ENCODE assay signal across 16 mouse cellular contexts in the genomic region with DNA sequence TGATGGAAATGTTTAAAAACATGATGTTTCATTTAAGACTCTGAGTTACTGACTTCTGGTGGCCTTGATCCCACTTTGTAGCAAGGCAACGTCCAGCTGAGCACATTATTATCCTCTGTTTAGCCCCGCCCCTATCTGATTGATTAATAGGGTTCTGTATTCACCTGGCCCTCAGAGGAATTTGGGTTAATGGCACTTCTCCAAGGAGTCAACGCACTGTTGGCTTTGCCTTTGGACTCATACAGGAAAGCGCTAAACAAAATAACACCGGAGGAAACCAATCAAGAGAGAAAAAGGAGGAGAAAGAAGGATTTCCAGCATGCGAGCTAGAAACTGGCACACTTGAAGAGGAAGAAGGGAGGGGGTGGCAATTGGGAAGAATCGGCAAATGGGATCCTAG.
DNase-seq lines count a peak whose midpoint lies in the region; TF ChIP-seq lines count a peak whose summit lies in the region.
"Had no signal": no experiment of that assay in that cellular context is flagged by ENCODE, and none has a peak within 500 bp of the region (broad histone marks: within the 10 kb centered on the region; RNA-seq: fewer than 3 reads in every experiment).

No protein-coding gene starts in this region.

- TF ChIP-seq EP300 in heart, adult 2 months (IDR thresholded peaks at IDR 0.05; ENCODE audit: insufficient read depth, low read depth, low read length), result no peak

- no peaks in the 10 kb centered on the region for H3K4me1 ChIP-seq in heart, adult 2 months (ENCODE audit: control insufficient read depth, insufficient read depth, low read length)
- H3K4me1 ChIP-seq: embryonic facial prominence, embryonic 13.5 days; embryonic facial prominence, embryonic 15.5 days; forebrain, embryonic 12.5 days had no signal

- H3K4me3 ChIP-seq in heart, adult 2 months, result no peak overlapping the region
- H3K4me3 ChIP-seq: embryonic facial prominence, embryonic 13.5 days; embryonic facial prominence, embryonic 15.5 days; erythroblast, embryonic 14.5 days; forebrain, embryonic 12.5 days had no signal

- no peak for TF ChIP-seq POLR2A in heart, adult 2 months (IDR thresholded peaks at IDR 0.05; ENCODE audit: insufficient read depth, low read depth, low read length)

- WGBS in heart, adult 2 months, result 84% methylated on average over 7 of the region's 7 CpGs

- peak; percentile 37 for DNase-seq in heart, adult 11 months
- DNase-seq in heart, adult 2 months, result no peak
- peak; percentile 31 for DNase-seq in kidney, adult 9 months
- no peak for DNase-seq in kidney, postnatal 10 days
- DNase-seq: adrenal gland, adult 2 months; adrenal gland, postnatal 10 days; adrenal gland, postnatal 25 days; cerebellum, adult 11 months; cerebellum, adult 18-20 months; cerebellum, adult 8-10 months; cerebellum, adult 9-11 months; cerebellum, postnatal 36 days had no signal

- no peak overlapping the region for H3K9ac ChIP-seq in heart, adult 2 months (ENCODE audit: low read depth, low read length)
- H3K9ac ChIP-seq: embryonic facial prominence, embryonic 13.5 days; embryonic facial prominence, embryonic 15.5 days; forebrain, embryonic 12.5 days had no signal

- no peaks in the 10 kb centered on the region for H3K36me3 ChIP-seq in heart, adult 2 months (ENCODE audit: control insufficient read depth, insufficient read depth, low read length)
- H3K36me3 ChIP-seq: embryonic facial prominence, embryonic 13.5 days; embryonic facial prominence, embryonic 15.5 days; forebrain, embryonic 12.5 days had no signal

- no peak for TF ChIP-seq CTCF in heart, adult 2 months (IDR thresholded peaks at IDR 0.05)

- intact Hi-C loops in heart, adult 2 months (cut with DNase I), result no loop called here

- H3K27ac ChIP-seq in heart, adult 2 months, result no peak overlapping the region
- H3K27ac ChIP-seq: embryonic facial prominence, embryonic 13.5 days; embryonic facial prominence, embryonic 15.5 days; forebrain, embryonic 12.5 days had no signal

- no peaks in the 10 kb centered on the region for H3K79me2 ChIP-seq in heart, adult 2 months (replicated peaks; ENCODE audit: control insufficient read depth, insufficient read depth, low read length)

- no peaks in the 10 kb centered on the region for H3K27me3 ChIP-seq in heart, adult 2 months (ENCODE audit: control insufficient read depth, insufficient read depth, low read length)
- H3K27me3 ChIP-seq: embryonic facial prominence, embryonic 13.5 days; embryonic facial prominence, embryonic 15.5 days; forebrain, embryonic 12.5 days had no signal

Comparison
In these comparisons a context has a peak if more than half of its experiments do, and no peak if none do; other contexts are left out.
1. DNase-seq: peak in heart, adult 11 months (single experiment) and kidney, adult 9 months (single experiment); none in heart, adult 2 months (0 of 2) and kidney, postnatal 10 days (single experiment).